Comparison of ENCODE assay signal across 10 mouse cellular contexts in genomic region chrX:70363446-70363845, GRCm38 (mm10). TPM values are rescaled to one million over a fixed set of nuclear protein-coding genes. Genes with fewer than 3 reads are reported as not detected.
A peak's percentile ranks its signal among the peaks of the same experiment; 100 is the strongest.
DNase-seq lines count a peak whose midpoint lies in the region; ATAC-seq lines count a peak whose summit lies in the region.
"Had no signal": no experiment of that assay in that cellular context is flagged by ENCODE, and none has a peak within 500 bp of the region (broad histone marks: within the 10 kb centered on the region; RNA-seq: fewer than 3 reads in every experiment).

No protein-coding gene starts in this region.

- 72% methylated on average over 5 of the region's 5 CpGs for WGBS in lung, embryonic 15.5 days
- WGBS in limb, embryonic 15.5 days, result 69% methylated on average over 5 of the region's 5 CpGs
- 80% methylated on average over 5 of the region's 5 CpGs for WGBS in stomach, embryonic 16.5 days

- H3K9me3 ChIP-seq in lung, embryonic 15.5 days, result no peaks in the 10 kb centered on the region
- H3K9me3 ChIP-seq in limb, embryonic 15.5 days, result no peaks in the 10 kb centered on the region
- no peaks in the 10 kb centered on the region for H3K9me3 ChIP-seq in stomach, embryonic 16.5 days (replicated peaks; ENCODE audit: control insufficient read depth, low read length)

- H3K9ac ChIP-seq in lung, embryonic 15.5 days, result no peak overlapping the region
- H3K9ac ChIP-seq in limb, embryonic 15.5 days, result no peak overlapping the region
- no peak overlapping the region for H3K9ac ChIP-seq in stomach, embryonic 16.5 days (ENCODE audit: low read length)
- H3K9ac ChIP-seq: lung, embryonic 14.5 days had no signal

- no peak overlapping the region for H3K27ac ChIP-seq in lung, embryonic 15.5 days
- H3K27ac ChIP-seq in limb, embryonic 15.5 days, result no peak overlapping the region
- H3K27ac ChIP-seq in stomach, embryonic 16.5 days (ENCODE audit: low read length), result no peak overlapping the region

- H3K4me1 ChIP-seq in lung, embryonic 15.5 days, result no peaks in the 10 kb centered on the region
- H3K4me1 ChIP-seq in limb, embryonic 15.5 days, result 0 out of 2 replicates have a peak, but pooled peaks cover 4% of the 10 kb centered on the region
- peaks cover 3% of the 10 kb centered on the region; the same call in 1 of the 2 replicates for H3K4me1 ChIP-seq in stomach, embryonic 16.5 days (ENCODE audit: control insufficient read depth, insufficient read depth, low read length)

- H3K36me3 ChIP-seq in lung, embryonic 15.5 days, result no peaks in the 10 kb centered on the region
- peaks cover 13% of the 10 kb centered on the region; the same call in 1 of the 2 replicates for H3K36me3 ChIP-seq in limb, embryonic 15.5 days
- no peaks in the 10 kb centered on the region for H3K36me3 ChIP-seq in stomach, embryonic 16.5 days (ENCODE audit: control insufficient read depth, insufficient read depth, low read length)

- peak; percentile 4 for DNase-seq in cerebellum, adult 8-10 months
- DNase-seq in cerebellum, postnatal 4 days (ENCODE audit: low spot score in 2 of 2), result no peak
- no peak for DNase-seq in lung, postnatal 36 days
- DNase-seq in thymus, postnatal 0 days (ENCODE audit: low spot score), result no peak
- DNase-seq in thymus, postnatal 14 days, result no peak
- DNase-seq: kidney, postnatal 36 days; lung, embryonic 14.5 days had no signal

- no peaks in the 10 kb centered on the region for H3K27me3 ChIP-seq in lung, embryonic 15.5 days
- no peaks in the 10 kb centered on the region for H3K27me3 ChIP-seq in limb, embryonic 15.5 days
- H3K27me3 ChIP-seq in stomach, embryonic 16.5 days (ENCODE audit: control insufficient read depth, insufficient read depth, low read length), result no peaks in the 10 kb centered on the region

- H3K4me3 ChIP-seq in lung, embryonic 15.5 days, result no peak overlapping the region
- peak overlapping the region; percentile 49; the same call in 1 of the 2 replicates for H3K4me3 ChIP-seq in limb, embryonic 15.5 days
- no peak overlapping the region for H3K4me3 ChIP-seq in stomach, embryonic 16.5 days (replicated peaks; ENCODE audit: low read length)

- ATAC-seq in lung, embryonic 15.5 days (ENCODE audit: borderline replicate concordance, extremely low read depth, low FRiP score, low TSS enrichment), result no peak
- ATAC-seq in limb, embryonic 15.5 days (ENCODE audit: insufficient number of reproducible peaks, low FRiP score, low TSS enrichment, low read depth), result no peak
- ATAC-seq in stomach, embryonic 16.5 days (ENCODE audit: insufficient read depth, low FRiP score), result no peak

- 0 out of 2 replicates have a peak overlapping the region, but pooled peaks have one; percentile 53 for H3K4me2 ChIP-seq in lung, embryonic 15.5 days
- H3K4me2 ChIP-seq in limb, embryonic 15.5 days, result peak overlapping the region; percentile 38; the same call in 1 of the 2 replicates
- H3K4me2 ChIP-seq in stomach, embryonic 16.5 days (ENCODE audit: low read depth, low read length), result peak overlapping the region; percentile 54; the same call in 1 of the 2 replicates

RNA-seq across cellular contexts. Expression of gene Ids, which starts 1.4 kb away (rescaled TPM):
- polyA plus RNA-seq in lung, embryonic 15.5 days (2015; fragmentation: Nextera tagmentation; extraction: Ambion mirVana), result 2.4 and 2.9 TPM in 2 replicates
- 3.9 and 4.3 TPM in 2 replicates for polyA plus RNA-seq in limb, embryonic 15.5 days (2015; fragmentation: Nextera tagmentation; extraction: Ambion mirVana)
- 3.8 TPM in 2 replicates for polyA plus RNA-seq in stomach, embryonic 16.5 days (2015; fragmentation: Nextera tagmentation; extraction: Ambion mirVana)
- 2.8 and 3.3 TPM in 2 replicates for polyA plus RNA-seq in thymus, postnatal 0 days (2015; fragmentation: Nextera tagmentation; extraction: Ambion mirVana)

RNA-seq across cellular contexts. Expression of gene 1110012L19Rik, which starts 22.2 kb away (rescaled TPM):
- polyA plus RNA-seq in lung, embryonic 15.5 days (2015; fragmentation: Nextera tagmentation; extraction: Ambion mirVana), result 32.1 and 32.5 TPM in 2 replicates
- polyA plus RNA-seq in limb, embryonic 15.5 days (2015; fragmentation: Nextera tagmentation; extraction: Ambion mirVana), result 26.7 and 30.3 TPM in 2 replicates
- polyA plus RNA-seq in stomach, embryonic 16.5 days (2015; fragmentation: Nextera tagmentation; extraction: Ambion mirVana), result 31.8 and 35.6 TPM in 2 replicates
- 35.8 and 36.3 TPM in 2 replicates for polyA plus RNA-seq in thymus, postnatal 0 days (2015; fragmentation: Nextera tagmentation; extraction: Ambion mirVana)
